Mouse (Mus musculus) skeletal muscle tissue, adult 2 months (tissue): ENCODE measurements around the gene 4933428G20Rik.

Source experiments
- DNase-seq: peaks from one replicate; pipeline ENCODE4 v3.0.0-alpha.2; 2012; ENCODE audit warnings: low read depth, low spot score

Gene 4933428G20Rik

GRCm38 (mm10) chr11:97532950-97533582, 32.9 kb upstream of the 4933428G20Rik start:
- no peak for DNase-seq

- DNase-seq = no peak
These were observed 32.2 kb upstream of the 4933428G20Rik start for GRCm38 (mm10) chr11:97532354-97532753.

- DNase-seq = peak; percentile 78
These were observed 31.5 kb upstream of the 4933428G20Rik start for GRCm38 (mm10) chr11:97531381-97532260.

- DNase-seq = no peak
These were observed 30.8 kb upstream of the 4933428G20Rik start for GRCm38 (mm10) chr11:97530961-97531360.

GRCm38 (mm10) chr11:97530069-97530468, 29.9 kb upstream of the 4933428G20Rik start:
- DNase-seq = no peak

GRCm38 (mm10) chr11:97528282-97528808, 28.2 kb upstream of the 4933428G20Rik start:
- no peak for DNase-seq

GRCm38 (mm10) chr11:97525313-97525712, 25.2 kb upstream of the 4933428G20Rik start:
- no peak for DNase-seq

GRCm38 (mm10) chr11:97524306-97524705, 24.2 kb upstream of the 4933428G20Rik start:
- no peak for DNase-seq

- no peak for DNase-seq
These were observed 23.7 kb upstream of the 4933428G20Rik start for GRCm38 (mm10) chr11:97523827-97524261.

GRCm38 (mm10) chr11:97523107-97523506, 23.0 kb upstream of the 4933428G20Rik start:
- no peak for DNase-seq

- no peak for DNase-seq
These were observed 21.8 kb upstream of the 4933428G20Rik start for GRCm38 (mm10) chr11:97521741-97522474.

GRCm38 (mm10) chr11:97520541-97520940, 20.4 kb upstream of the 4933428G20Rik start:
- no peak for DNase-seq

GRCm38 (mm10) chr11:97513066-97513465, 12.9 kb upstream of the 4933428G20Rik start:
- DNase-seq = no peak

GRCm38 (mm10) chr11:97512511-97512910, 12.4 kb upstream of the 4933428G20Rik start:
- DNase-seq = no peak

- DNase-seq = peak; percentile 34
These were observed 11.7 kb upstream of the 4933428G20Rik start for GRCm38 (mm10) chr11:97511661-97512369.

GRCm38 (mm10) chr11:97510966-97511660, 11.0 kb upstream of the 4933428G20Rik start:
- DNase-seq = peak; percentile 30

GRCm38 (mm10) chr11:97509715-97510485, 9.8 kb upstream of the 4933428G20Rik start:
- DNase-seq = no peak

- no peak for DNase-seq
These were observed 8.9 kb upstream of the 4933428G20Rik start for GRCm38 (mm10) chr11:97509058-97509457.

- no peak for DNase-seq
These were observed 8.1 kb upstream of the 4933428G20Rik start for GRCm38 (mm10) chr11:97508198-97508597.

GRCm38 (mm10) chr11:97506331-97506730, 6.2 kb upstream of the 4933428G20Rik start:
- no peak for DNase-seq
